Mouse (Mus musculus) cerebellum, adult 2 months (tissue): ENCODE measurements at regions not wholly inside any gene's neighbourhood (a gene's known extent, or its start where the extent isn't known, plus 50 kb on each side); places are given as distances from the start of the nearest gene placed in this dataset.

Source experiments
- CTCF ChIP-seq: fragments of 200-500 bp; IDR thresholded peaks from 2 replicates; pipeline ENCODE4 v1.5.1; 2011; ENCODE audit warnings: low read depth, mild to moderate bottlenecking, control low read depth, low read length, moderate library complexity, borderline replicate concordance; ENCODE audit not compliant: insufficient read depth
- POLR2A ChIP-seq: fragments of 200-500 bp; IDR thresholded peaks from 2 replicates; pipeline ENCODE4 v1.6.1; 2011; ENCODE audit warnings: low read length, control low read depth, borderline replicate concordance; ENCODE audit not compliant: insufficient read depth

GRCm38 (mm10) chr15:3685254-3685653 lies 102.0 kb upstream of the Ghr start:
- no peak for TF ChIP-seq CTCF
- TF ChIP-seq POLR2A: no peak
